Mouse (Mus musculus): ENCODE data around the gene Cdk19.
"Not testable (repeated sequence)": the region's sequence is repeated elsewhere in the genome, so short reads cannot be mapped to it uniquely, and the experiment has no call there.

The Cdk19 gene

GRCm38 (mm10) chr10:40393447-40394143, 54.2 kb downstream of the Cdk19 start:
- no peak for DNase-seq (ENCODE audit: low read depth, low spot score)

- no peak for DNase-seq (ENCODE audit: low read depth, low spot score)
Observed at GRCm38 (mm10) chr10:40398842-40399241, 59.5 kb downstream of the Cdk19 start.

- DNase-seq (ENCODE audit: low read depth, low spot score) = no peak
Observed at GRCm38 (mm10) chr10:40399328-40399727, 60.0 kb downstream of the Cdk19 start.

GRCm38 (mm10) chr10:40400293-40400692, 60.9 kb downstream of the Cdk19 start:
- no peak for DNase-seq (ENCODE audit: low read depth, low spot score)

- no peak for DNase-seq (ENCODE audit: low read depth, low spot score)
Observed at GRCm38 (mm10) chr10:40406655-40407054, 67.3 kb downstream of the Cdk19 start.

DNA sequence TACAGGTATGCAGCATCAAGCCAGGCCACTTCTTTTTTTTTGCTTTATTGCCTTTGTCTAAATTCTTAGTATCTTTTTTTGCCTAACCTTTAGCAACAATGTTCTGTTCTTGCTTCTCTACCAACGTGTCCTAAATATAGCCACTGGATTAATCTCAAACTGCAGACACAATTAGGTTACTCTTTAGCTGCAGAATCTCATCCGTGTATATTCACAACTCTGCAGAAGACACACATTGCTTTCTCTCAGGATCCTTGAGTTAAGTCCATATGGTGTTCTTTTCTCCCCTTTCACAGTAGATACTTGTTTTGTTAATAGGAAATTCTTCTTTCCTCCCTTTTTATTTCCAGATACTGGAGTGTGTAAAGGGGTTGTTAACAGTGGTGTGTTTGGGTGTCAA, 70.0 kb downstream of the Cdk19 start:
- no peak for DNase-seq (ENCODE audit: low read depth, low spot score)

DNA sequence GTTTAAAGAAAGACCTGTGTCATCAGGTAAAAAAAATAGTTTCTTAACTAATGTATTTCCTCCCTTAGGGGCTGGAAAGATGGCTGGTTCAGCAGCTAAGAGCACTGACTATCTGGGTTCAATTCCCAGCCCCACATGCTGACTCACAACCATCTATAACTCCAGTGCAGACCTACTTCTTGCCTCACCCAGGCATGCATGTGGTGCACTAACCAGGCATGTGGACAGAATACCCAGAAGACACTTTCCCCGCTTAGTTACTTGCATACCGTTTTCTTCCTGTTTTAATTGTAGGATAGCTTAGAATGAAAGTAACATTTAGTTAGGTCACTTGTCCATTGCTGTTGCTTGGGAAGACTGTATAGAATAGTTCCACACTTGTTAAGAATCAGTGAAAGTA, 72.0 kb downstream of the Cdk19 start:
- no peak for DNase-seq (ENCODE audit: low read depth, low spot score)

- no peak for DNase-seq (ENCODE audit: low read depth, low spot score)
Observed at GRCm38 (mm10) chr10:40416944-40417343, 77.6 kb downstream of the Cdk19 start.

DNA sequence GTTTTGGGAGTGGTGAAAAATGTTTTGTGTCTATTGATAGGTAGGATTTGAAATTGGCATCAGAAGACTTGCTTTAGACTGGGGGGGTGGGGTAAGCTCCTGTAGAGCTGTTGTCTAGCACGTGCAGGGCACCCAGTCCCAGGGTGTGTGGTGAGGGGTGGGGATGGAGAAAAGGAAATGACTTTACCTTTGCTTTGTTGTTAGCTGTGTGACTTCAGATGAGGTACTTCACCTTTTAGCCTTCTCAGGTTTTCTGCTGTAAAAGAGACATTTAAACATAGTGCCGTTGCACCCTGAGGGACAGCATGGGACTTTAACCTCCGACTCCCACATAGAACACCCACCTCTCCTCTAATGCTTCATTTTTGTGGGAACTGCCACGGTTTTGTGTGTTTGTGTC, 80.5 kb downstream of the Cdk19 start:
- DNase-seq (ENCODE audit: low read depth, low spot score) = no peak

DNA sequence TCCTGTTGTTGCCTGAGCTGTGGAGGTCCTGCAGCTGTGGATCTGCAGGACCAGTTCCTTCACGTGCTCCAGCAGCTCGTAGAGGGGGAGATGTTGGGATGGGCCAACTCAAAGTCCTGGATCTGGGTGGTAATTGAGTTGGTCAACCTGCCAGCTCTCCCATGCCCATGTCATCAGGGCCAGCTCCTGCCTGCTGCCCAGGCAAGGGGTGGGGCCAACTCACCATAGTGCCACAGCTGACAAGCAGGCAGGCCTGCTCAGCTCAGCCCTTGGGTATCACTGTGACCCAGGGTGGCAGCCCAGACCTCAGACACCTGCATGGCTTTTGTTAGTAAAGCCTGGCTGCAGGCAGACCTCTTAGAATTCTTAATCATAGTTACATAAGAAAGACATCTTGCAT, 81.3 kb downstream of the Cdk19 start:
- no peak for DNase-seq (ENCODE audit: low read depth, low spot score)

- no peak for DNase-seq (ENCODE audit: low read depth, low spot score)
Observed at GRCm38 (mm10) chr10:40421724-40422123, 82.4 kb downstream of the Cdk19 start.

GRCm38 (mm10) chr10:40422696-40423095, 83.3 kb downstream of the Cdk19 start:
- no peak for DNase-seq (ENCODE audit: low read depth, low spot score)

DNA sequence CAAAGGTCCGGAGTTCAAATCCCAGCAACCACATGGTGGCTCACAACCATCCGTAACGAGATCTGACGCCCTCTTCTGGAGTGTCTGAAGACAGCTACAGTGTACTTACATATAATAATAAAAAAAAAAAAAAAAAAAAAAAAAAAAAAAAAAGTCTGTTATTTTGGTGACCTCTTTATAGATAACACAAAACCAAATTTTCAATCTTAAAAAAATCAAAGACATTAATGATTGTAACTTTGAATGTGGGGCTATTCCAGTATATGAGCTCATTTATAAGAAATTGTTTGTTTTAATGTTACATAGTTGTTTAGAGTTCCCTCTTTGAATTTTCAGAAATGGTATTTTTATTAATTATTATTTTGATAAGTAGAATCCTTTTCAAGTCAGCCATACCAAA, 85.1 kb downstream of the Cdk19 start:
- not testable (repeated sequence) for DNase-seq (ENCODE audit: low read depth, low spot score)

DNA sequence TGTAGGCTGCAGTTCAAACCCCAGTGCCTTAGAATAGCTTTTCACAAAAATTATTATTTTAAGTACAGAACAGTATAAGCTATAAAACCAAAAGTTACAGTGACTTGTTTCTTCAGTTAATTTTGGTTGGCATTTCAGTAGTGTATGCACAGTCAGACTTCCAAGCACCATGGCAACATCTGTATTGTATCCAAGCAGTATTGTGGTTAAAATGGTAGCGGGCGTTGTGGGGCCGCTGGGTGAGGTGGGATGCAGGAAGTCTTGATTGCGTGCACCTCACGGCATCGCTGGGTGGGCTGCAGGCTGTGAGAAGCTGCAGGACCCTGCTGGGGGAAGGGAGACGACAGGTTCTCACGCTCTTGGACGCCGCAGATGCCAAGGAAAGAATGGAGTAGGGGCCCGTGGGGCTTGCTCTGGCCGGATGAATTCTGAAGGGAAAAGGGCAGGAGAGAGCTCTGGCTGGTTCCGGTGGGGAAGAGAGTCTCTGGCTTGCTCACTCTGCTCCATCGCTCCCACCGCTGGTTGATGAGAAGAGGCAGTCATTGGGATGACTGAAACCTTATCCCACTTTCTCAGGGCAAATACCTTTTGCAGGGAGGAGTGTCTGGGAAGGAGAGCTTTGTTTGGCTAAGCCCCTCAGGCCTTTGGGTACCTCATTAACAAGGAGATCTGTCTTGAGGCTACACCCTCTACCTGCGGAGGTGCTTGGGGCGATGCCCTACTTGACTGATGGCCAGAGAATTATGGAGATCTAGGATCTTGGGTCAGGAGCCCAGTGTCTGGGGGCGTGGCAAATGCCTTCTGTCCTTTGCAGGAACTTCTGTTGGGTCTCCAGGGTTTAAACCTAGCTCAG, 86.1 kb downstream of the Cdk19 start:
- no peak for DNase-seq (ENCODE audit: low read depth, low spot score)

DNA sequence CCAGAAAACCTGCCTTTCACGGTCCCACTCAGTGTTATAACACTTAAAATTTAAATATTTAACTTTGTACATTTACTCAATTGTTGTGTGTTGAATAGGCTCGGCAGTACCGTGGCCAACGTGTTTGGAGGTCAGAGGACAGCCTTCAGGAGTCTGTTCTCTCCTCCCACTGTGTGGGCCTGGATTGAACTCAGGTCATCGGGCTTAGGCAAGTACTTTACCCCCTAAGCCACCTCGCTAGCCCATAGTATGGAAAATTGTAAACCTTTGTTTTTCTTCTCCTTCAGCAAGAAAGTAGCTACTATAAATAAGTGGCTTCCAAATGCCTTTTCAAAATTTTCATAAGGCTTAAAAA, 86.7 kb downstream of the Cdk19 start:
- no peak for DNase-seq (ENCODE audit: low read depth, low spot score)

DNA sequence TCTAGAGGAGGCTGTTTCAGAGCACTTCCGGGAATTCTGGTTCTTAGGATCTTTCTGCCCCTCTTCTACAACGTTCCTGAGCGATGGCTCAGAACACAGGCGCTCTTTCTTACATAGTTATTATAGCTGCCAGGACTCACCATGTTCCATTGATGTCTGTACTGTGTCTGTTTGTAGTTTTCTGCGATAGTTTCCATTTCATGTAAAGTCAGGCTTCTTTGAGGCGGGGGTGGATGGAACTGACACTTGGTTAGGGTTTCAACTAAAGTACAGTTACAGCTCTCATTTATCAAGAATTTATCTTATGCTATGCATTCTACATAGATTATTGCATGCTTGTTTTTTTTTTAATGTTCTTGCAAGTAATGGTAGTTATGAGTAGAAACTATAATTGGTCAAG, 89.3 kb downstream of the Cdk19 start:
- DNase-seq (ENCODE audit: low read depth, low spot score) = no peak

DNA sequence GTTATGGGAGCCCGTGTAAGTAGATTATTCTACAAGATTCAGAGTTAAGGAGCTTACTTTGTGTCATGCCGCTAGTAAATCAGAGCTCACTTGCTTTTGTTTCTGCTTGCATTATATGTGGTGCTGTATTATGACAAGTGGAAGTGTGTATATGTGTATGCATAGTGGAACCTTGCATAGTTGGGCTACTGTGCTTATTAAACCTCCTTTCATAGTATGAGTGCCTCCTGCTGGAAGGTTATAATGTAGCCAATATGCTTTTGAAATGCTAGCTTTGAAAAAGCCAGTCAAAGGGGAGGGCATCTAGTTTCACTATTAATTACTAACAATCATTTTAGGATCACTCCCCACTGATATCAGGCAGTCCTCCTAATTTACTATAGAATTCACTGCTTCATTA, 89.7 kb downstream of the Cdk19 start:
- no peak for DNase-seq (ENCODE audit: low read depth, low spot score)

DNA sequence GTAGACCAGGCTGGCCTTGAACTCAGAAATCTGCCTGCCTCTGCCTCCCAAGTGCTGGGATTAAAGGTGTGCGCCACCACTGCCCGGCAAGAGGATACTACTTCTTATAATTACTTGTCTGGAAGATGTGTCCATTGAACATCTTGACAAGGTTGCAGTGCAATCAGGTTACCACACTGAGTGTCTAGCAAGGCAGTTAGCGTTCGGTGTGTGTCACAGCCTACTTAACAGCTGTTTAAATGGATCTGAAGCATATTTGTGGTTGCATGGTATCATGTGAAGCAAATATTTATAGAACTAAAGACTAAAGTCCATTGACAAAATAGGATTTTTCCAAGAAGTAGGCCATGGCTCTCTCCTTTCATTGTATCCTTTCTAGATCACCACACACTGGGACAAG, 90.8 kb downstream of the Cdk19 start:
- no peak for DNase-seq (ENCODE audit: low read depth, low spot score)

DNA sequence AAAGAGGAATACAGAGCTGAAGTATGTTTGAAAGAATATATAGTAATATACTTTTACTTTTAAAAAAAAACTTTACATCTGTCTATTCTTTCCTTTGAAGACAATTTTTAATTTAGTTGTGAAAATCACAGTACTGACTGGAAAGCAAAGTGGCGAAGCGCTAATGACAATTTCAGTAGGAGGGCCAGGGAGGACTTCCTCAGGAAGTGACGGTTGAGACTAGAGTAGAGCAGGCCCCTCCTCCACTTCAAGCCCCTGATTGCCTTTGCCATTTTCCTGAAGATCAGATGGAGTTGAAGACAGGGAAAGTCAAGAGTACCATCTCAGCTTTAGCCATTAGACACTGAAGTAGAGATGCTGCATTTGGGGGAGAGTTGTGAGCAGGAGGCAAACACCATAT, 92.6 kb downstream of the Cdk19 start:
- DNase-seq (ENCODE audit: low read depth, low spot score) = no peak

GRCm38 (mm10) chr10:40432375-40432774, 93.0 kb downstream of the Cdk19 start:
- DNase-seq (ENCODE audit: low read depth, low spot score) = no peak

- DNase-seq (ENCODE audit: low read depth, low spot score) = no peak
Observed at GRCm38 (mm10) chr10:40435402-40435801, 96.0 kb downstream of the Cdk19 start.

- DNase-seq (ENCODE audit: low read depth, low spot score) = no peak
Observed at GRCm38 (mm10) chr10:40437117-40437516, 97.8 kb downstream of the Cdk19 start.

GRCm38 (mm10) chr10:40440740-40441139, 101.4 kb downstream of the Cdk19 start:
- DNase-seq (ENCODE audit: low read depth, low spot score) = no peak

Measured in retina, adult 2 months (tissue).